Mouse (Mus musculus): ENCODE measurements around the gene Sertad1. TPM values are rescaled to one million over a fixed set of nuclear protein-coding genes. Genes with fewer than 3 reads are reported as not detected.
A peak's percentile ranks its signal among the peaks of the same experiment; 100 is the strongest.

Sertad1 gene
- polyA plus RNA-seq, 1 experiment = 44.6 TPM

DNA sequence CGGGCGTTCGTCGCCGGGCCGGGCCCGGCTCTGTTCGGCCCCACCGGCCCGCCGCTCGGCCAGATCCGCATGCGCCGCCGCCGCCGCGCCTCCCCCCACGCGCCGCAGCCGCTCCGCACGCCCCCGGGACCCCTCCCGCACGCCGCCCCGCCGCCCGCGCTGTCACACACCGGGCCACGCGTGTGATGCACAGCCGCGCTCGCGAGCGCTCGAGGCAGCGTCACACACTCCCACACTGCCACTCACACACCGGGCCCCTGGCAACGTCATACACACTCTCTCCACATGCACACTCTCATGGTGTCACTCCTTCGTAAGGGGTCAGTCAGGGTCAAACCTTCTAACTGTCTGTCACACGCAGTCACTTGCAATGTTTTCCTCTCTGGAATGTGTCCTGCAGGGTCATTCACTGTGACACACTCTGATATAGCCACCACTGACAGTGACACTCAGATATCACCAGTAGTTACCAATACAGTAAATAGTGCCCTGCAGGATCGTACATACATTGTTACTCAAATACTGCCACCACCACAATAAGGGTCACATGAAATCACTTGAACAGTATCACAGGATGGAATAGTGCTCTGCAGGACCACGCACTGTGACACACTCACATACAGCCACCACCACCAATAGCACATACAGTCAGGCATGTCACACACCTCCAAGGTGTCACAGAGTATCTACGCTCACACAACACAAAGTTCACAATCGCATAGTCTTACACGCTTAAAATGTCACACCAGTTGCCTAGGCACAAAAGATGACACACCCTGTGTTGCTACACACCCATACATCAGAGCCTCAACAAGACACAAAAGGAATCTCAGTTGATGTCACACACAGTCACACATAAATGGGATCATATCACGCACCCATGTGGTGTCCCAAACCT is 39.9 kb upstream of the Sertad1 start:
- Histone ChIP-seq H3K4me2 (ENCODE audit: low read depth) (peak overlapping the region; percentile 91), H3K79me2 (ENCODE audit: control insufficient read depth, insufficient read depth) (no peaks in the 10 kb centered on the region), H3K36me3 (ENCODE audit: control insufficient read depth, insufficient read depth) (no peaks in the 10 kb centered on the region), H3K4me3 (peak overlapping the region; percentile 28), H3ac (ENCODE audit: control insufficient read depth, insufficient read length) (no peak overlapping the region), H3K27me3 (ENCODE audit: control insufficient read depth, insufficient read depth, insufficient read length) (peaks cover 8% of the 10 kb centered on the region)
- TF ChIP-seq MYOD1 (IDR thresholded peaks at IDR 0.05; ENCODE audit: control insufficient read depth in 1 of 3, insufficient read length in 2 of 3, low read depth in 2 of 3) (no peak), TCF12 (IDR thresholded peaks at IDR 0.05; ENCODE audit: insufficient read depth, poor library complexity, severe bottlenecking) (no peak), MYOG (IDR thresholded peaks at IDR 0.05; ENCODE audit: control insufficient read depth in 1 of 3, insufficient read depth in 1 of 3, insufficient read length in 2 of 3, low read depth in 2 of 3) (no peak), REST (IDR thresholded peaks at IDR 0.05; ENCODE audit: insufficient read depth, insufficient read length) (no peak)

DNA sequence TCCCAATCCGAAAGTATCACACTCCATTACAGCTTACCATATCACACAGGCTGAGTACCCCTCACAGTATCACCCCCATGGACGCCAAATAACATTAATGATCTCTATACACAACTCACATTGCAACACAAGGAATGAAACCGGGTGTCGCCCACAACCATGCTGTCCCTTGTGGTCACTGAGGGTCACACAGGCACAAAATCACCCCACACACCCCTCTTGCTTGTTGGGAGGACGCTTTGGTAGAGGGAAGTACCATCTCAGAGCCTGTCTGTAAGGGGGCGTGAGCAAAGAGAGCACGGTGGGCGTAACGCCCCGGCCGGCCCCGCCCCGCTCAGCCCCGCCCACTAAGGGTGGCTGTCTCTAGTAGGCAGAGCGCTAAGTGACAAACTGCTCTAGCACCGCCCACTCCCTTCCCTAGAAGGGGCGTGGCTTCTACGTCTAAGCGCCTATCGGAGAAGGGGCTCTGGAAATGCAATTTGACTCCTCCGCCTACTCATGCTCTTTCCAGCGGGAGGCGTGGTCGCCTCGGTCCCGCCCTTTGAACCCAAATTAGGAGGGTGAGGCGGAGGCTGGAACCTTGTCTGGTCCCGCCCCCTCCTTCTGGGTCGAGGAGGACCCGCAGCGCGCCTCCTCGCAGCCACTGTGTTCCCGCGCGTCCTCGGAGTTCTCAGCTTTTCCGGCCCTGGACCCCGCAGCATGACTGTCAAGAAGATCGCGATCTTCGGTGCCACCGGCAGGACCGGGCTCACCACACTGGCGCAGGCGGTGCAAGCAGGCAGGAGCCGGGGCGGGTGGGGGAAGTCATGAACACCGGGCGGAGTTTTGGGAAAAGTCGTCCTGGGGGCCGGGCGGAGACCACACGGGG is 39.1 kb upstream of the Sertad1 start, which contains the start of the genes Sptbn4 and Blvrb:
Gene Sptbn4 (minus strand): TSS at position 268 of the 868 bp plus-strand sequence.
Gene Blvrb (plus strand): TSS at position 560 of the 868 bp plus-strand sequence.
- H3ac ChIP-seq (ENCODE audit: control insufficient read depth, insufficient read length) = no peak within 1 kb of the TSS
- TF ChIP-seq TCF3 (IDR thresholded peaks at IDR 0.05; ENCODE audit: insufficient read length, low read depth) = no peak
- peak; percentile 90 for TF ChIP-seq SRF (IDR thresholded peaks at IDR 0.05; ENCODE audit: control insufficient read depth, insufficient read length, low read depth)
- TF ChIP-seq CEBPB (IDR thresholded peaks at IDR 0.05; ENCODE audit: insufficient read depth, poor library complexity, severe bottlenecking) = no peak
- TF ChIP-seq POLR2A (IDR thresholded peaks at IDR 0.05; ENCODE audit: insufficient read length, low read depth) = peak; percentile 89
- TF ChIP-seq MYOG (IDR thresholded peaks at IDR 0.05; ENCODE audit: control insufficient read depth in 1 of 3, insufficient read depth in 1 of 3, insufficient read length in 2 of 3, low read depth in 2 of 3) = peak in 1 of 3 experiments; percentile 26
- TF ChIP-seq POLR2AphosphoS2 (IDR thresholded peaks at IDR 0.05; ENCODE audit: insufficient read length, low read depth) = peak; percentile 76
- no peak for TF ChIP-seq MAX (IDR thresholded peaks at IDR 0.05; ENCODE audit: low read depth)
- no peaks in the 10 kb centered on the region for H3K36me3 ChIP-seq (ENCODE audit: control insufficient read depth, insufficient read depth)
- H3K4me2 ChIP-seq (ENCODE audit: low read depth) = peak within 1 kb of the TSS; percentile 91
- no peaks in the 10 kb centered on the region for H3K79me2 ChIP-seq (ENCODE audit: control insufficient read depth, insufficient read depth)
- peak within 1 kb of the TSS; percentile 28 for H3K4me3 ChIP-seq
- peaks cover 8% of the 10 kb centered on the region for H3K27me3 ChIP-seq (ENCODE audit: control insufficient read depth, insufficient read depth, insufficient read length)

DNA sequence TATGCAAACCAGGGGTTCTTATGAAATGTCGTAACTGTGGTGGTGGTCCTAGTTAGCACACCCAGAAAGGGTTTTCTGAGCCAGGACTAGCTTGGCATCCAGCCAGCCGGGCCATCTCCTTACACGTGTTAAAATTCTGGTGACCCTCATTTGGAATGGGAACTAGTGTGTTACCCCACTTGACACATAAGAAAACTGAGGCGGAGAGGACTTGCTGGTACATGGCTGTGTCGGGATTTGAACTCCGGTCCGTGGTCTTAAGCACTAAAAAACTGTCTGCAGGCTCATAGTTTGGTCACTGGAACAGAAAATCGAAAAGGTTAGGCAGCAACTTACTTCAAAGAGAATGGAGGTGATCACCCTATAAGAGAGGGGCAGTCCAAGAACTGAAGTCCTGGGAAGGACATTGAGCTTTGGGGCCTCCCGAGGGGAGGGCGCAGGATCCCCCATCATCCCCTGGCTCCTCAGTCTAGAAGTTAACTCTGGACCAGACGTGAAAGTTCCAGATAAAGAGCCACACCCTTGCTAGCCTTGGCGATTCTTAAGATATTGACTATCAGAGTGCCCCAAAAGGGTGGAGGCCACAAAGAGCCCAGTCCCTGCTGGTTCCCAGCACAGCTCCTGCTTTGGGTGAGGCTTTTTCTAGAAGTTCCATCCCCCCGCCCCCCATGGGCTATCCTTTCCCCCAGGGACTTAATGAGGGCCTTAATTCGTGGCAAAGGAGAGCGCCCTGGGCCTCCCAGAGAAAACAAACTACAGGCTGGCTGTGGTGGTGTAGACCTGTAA is 38.1 kb upstream of the Sertad1 start:
- H3ac ChIP-seq (ENCODE audit: control insufficient read depth, insufficient read length) = no peak overlapping the region
- peaks cover 8% of the 10 kb centered on the region for H3K27me3 ChIP-seq (ENCODE audit: control insufficient read depth, insufficient read depth, insufficient read length)
- H3K4me2 ChIP-seq (ENCODE audit: low read depth) = peak overlapping the region; percentile 79
- TF ChIP-seq REST (IDR thresholded peaks at IDR 0.05; ENCODE audit: insufficient read depth, insufficient read length) (no peak), MYOD1 (IDR thresholded peaks at IDR 0.05; ENCODE audit: control insufficient read depth in 1 of 3, insufficient read length in 2 of 3, low read depth in 2 of 3) (no peak), USF1 (IDR thresholded peaks at IDR 0.05; ENCODE audit: low read depth) (no peak), TCF12 (IDR thresholded peaks at IDR 0.05; ENCODE audit: insufficient read depth, poor library complexity, severe bottlenecking) (no peak), MYOG (IDR thresholded peaks at IDR 0.05; ENCODE audit: control insufficient read depth in 1 of 3, insufficient read depth in 1 of 3, insufficient read length in 2 of 3, low read depth in 2 of 3) (no peak), MAX (IDR thresholded peaks at IDR 0.05; ENCODE audit: low read depth) (no peak), SRF (IDR thresholded peaks at IDR 0.05; ENCODE audit: control insufficient read depth, insufficient read length, low read depth) (no peak)
- H3K36me3 ChIP-seq (ENCODE audit: control insufficient read depth, insufficient read depth) = no peaks in the 10 kb centered on the region
- H3K4me3 ChIP-seq = peak overlapping the region; percentile 28
- no peaks in the 10 kb centered on the region for H3K79me2 ChIP-seq (ENCODE audit: control insufficient read depth, insufficient read depth)

DNA sequence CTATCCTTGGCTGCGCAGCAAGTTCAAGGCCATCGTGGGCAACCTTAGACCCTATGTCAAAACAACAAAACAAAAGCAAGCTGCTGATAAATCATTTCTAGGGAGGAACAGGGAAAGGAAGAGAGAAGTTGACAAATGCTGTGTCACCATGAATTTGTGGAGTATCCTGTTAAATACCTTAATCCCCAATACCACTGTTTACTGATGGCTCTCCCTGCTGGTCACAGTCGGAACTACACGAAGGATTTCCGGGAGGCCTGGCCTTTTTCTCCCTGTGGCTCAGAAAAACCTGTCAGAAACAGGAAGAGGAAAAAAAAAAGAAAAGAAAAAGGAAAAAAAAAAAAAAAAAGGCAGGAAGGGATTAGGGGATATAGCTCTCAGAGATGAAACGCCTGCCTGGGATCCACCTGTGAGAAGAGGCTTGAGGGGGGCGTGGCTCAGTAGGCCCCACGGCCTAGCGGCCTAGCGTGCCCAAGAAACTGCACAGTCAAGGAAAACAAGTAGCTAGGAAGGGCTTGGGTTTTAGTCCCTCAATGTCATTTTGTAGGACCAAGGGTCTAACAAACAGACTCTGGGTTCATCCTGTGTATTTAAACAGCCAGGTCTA is 37.4 kb upstream of the Sertad1 start:
- H3K36me3 ChIP-seq (ENCODE audit: control insufficient read depth, insufficient read depth) = no peaks in the 10 kb centered on the region
- H3ac ChIP-seq (ENCODE audit: control insufficient read depth, insufficient read length) = no peak overlapping the region
- H3K79me2 ChIP-seq (ENCODE audit: control insufficient read depth, insufficient read depth) = no peaks in the 10 kb centered on the region
- H3K27me3 ChIP-seq (ENCODE audit: control insufficient read depth, insufficient read depth, insufficient read length) = peaks cover 8% of the 10 kb centered on the region
- peak overlapping the region; percentile 28 for H3K4me3 ChIP-seq
- TF ChIP-seq MYOD1 (IDR thresholded peaks at IDR 0.05; ENCODE audit: control insufficient read depth in 1 of 3, insufficient read length in 2 of 3, low read depth in 2 of 3) (no peak), MAX (IDR thresholded peaks at IDR 0.05; ENCODE audit: low read depth) (no peak), USF1 (IDR thresholded peaks at IDR 0.05; ENCODE audit: low read depth) (no peak), REST (IDR thresholded peaks at IDR 0.05; ENCODE audit: insufficient read depth, insufficient read length) (no peak), MYOG (IDR thresholded peaks at IDR 0.05; ENCODE audit: control insufficient read depth in 1 of 3, insufficient read depth in 1 of 3, insufficient read length in 2 of 3, low read depth in 2 of 3) (no peak), TCF3 (IDR thresholded peaks at IDR 0.05; ENCODE audit: insufficient read length, low read depth) (no peak), E2F4 (IDR thresholded peaks at IDR 0.05; ENCODE audit: insufficient read depth) (no peak), POLR2AphosphoS2 (IDR thresholded peaks at IDR 0.05; ENCODE audit: insufficient read length, low read depth) (no peak), SRF (IDR thresholded peaks at IDR 0.05; ENCODE audit: control insufficient read depth, insufficient read length, low read depth) (no peak), TCF12 (IDR thresholded peaks at IDR 0.05; ENCODE audit: insufficient read depth, poor library complexity, severe bottlenecking) (no peak), POLR2A (IDR thresholded peaks at IDR 0.05; ENCODE audit: insufficient read length, low read depth) (no peak), CEBPB (IDR thresholded peaks at IDR 0.05; ENCODE audit: insufficient read depth, poor library complexity, severe bottlenecking) (no peak)
- peak overlapping the region; percentile 79 for H3K4me2 ChIP-seq (ENCODE audit: low read depth)

Data from myocyte (in vitro differentiated cells).